ENCODE assay signal across 28 mouse cellular contexts in genomic region chr2:148868959-148869358, GRCm38 (mm10). TPM values are rescaled to one million over a fixed set of nuclear protein-coding genes. Genes with fewer than 3 reads are reported as not detected.
DNase-seq lines count a peak whose midpoint lies in the region; ATAC-seq and TF ChIP-seq lines count a peak whose summit lies in the region.
"Had no signal": no experiment of that assay in that cellular context is flagged by ENCODE, and none has a peak within 500 bp of the region (broad histone marks: within the 10 kb centered on the region; RNA-seq: fewer than 3 reads in every experiment).

No protein-coding gene starts in this region.

- no peak for TF ChIP-seq CTCF in lung, adult 2 months (IDR thresholded peaks at IDR 0.05; ENCODE audit: insufficient read depth, low read length)

- DNase-seq in 416B (ENCODE audit: low read depth) = peak; percentile 28
- no peak for DNase-seq in kidney, adult 18-20 months
- no peak for DNase-seq in lung, adult 2 months
- DNase-seq: adrenal gland, adult 2 months; adrenal gland, postnatal 10 days; adrenal gland, postnatal 25 days; cerebellum, adult 11 months; cerebellum, adult 18-20 months; cerebellum, adult 9-10 months; cerebellum, postnatal 10 days; cerebellum, postnatal 25 days; embryo, embryonic 11 days had no signal

- TF ChIP-seq POLR2A in lung, adult 2 months (IDR thresholded peaks at IDR 0.05; ENCODE audit: borderline replicate concordance, extremely low read depth, low read depth, low read length) = no peak

- peaks cover 2% of the 10 kb centered on the region; the same call in 1 of the 2 replicates for H3K4me1 ChIP-seq in lung, adult 2 months (ENCODE audit: control insufficient read depth, insufficient read depth, low read length)

- ATAC-seq in granulocyte monocyte progenitor cell, adult 5-6 weeks (replicated peaks; ENCODE audit: poor library complexity, severe bottlenecking) = peak; percentile 52; the same call in 1 of the 2 replicates
- peak; percentile 66 for ATAC-seq in megakaryocyte, adult 5-6 weeks (ENCODE audit: poor library complexity, severe bottlenecking)
- no peak for ATAC-seq in monocyte, adult 5-6 weeks (replicated peaks; ENCODE audit: insufficient number of reproducible peaks, low FRiP score, low TSS enrichment, poor library complexity, severe bottlenecking)
- ATAC-seq: forebrain, embryonic 14.5 days; forebrain, embryonic 16.5 days had no signal

- no peak overlapping the region for H3K4me3 ChIP-seq in lung, adult 2 months (replicated peaks; ENCODE audit: extremely low read depth, low read depth, low read length)
- H3K4me3 ChIP-seq: embryonic facial prominence, embryonic 13.5 days; embryonic facial prominence, embryonic 15.5 days; erythroblast, embryonic 14.5 days; forebrain, embryonic 10.5 days; forebrain, embryonic 12.5 days had no signal

- 18% methylated on average over 1 of the region's 1 CpGs for WGBS in lung, adult 2 months

RNA-seq across cellular contexts. Expression of gene 9230104L09Rik, which starts 4.1 kb away (rescaled TPM):
- not detected in 2 replicates for total RNA-seq in granulocyte monocyte progenitor cell, adult 5-6 weeks (2014; fragmentation: Nextera tagmentation)
- not detected in 2 replicates for total RNA-seq in granulocyte monocyte progenitor cell, adult 5-6 weeks (2017)
- total RNA-seq in megakaryocyte, adult 5-6 weeks (2015) = not detected in 2 replicates
- total RNA-seq in megakaryocyte, adult 5-6 weeks (2017) = not detected in 2 replicates
- not detected in 3 replicates for total RNA-seq in monocyte, adult 5-6 weeks (2017)
- polyA plus RNA-seq in lung, adult 2 months (2012; rRNA removed) = 12.7 and 19.1 TPM in 2 replicates
- total RNA-seq: ES-E14, MEL had no signal
- polyA plus RNA-seq: adrenal gland, adult 2 months; brain, embryonic 14.5 days; C2C12; embryonic facial prominence, embryonic 11.5 days; embryonic facial prominence, embryonic 13.5 days; embryonic facial prominence, embryonic 15.5 days; erythroblast, embryonic 14.5 days; forebrain, embryonic 10.5 days; forebrain, embryonic 12.5 days; forebrain, embryonic 14.5 days; forebrain, embryonic 16.5 days had no signal

RNA-seq across cellular contexts. Expression of gene Cst3, which starts 6.5 kb away (rescaled TPM):
- 362 and 448 TPM in 2 replicates for total RNA-seq in granulocyte monocyte progenitor cell, adult 5-6 weeks (2014; fragmentation: Nextera tagmentation)
- total RNA-seq in granulocyte monocyte progenitor cell, adult 5-6 weeks (2017) = 432 and 469 TPM in 2 replicates
- total RNA-seq in megakaryocyte, adult 5-6 weeks (2015) = 1,273 and 1,418 TPM in 2 replicates
- 1,036 and 1,154 TPM in 2 replicates for total RNA-seq in megakaryocyte, adult 5-6 weeks (2017)
- 977 to 1,560 TPM (median 1,517 TPM) in 3 replicates for total RNA-seq in monocyte, adult 5-6 weeks (2017)
- 1,892 and 2,105 TPM in 2 replicates for polyA plus RNA-seq in lung, adult 2 months (2012; rRNA removed)

RNA-seq across cellular contexts. Expression of gene Cst9, which starts 34.0 kb away (rescaled TPM):
- not detected in 2 replicates for total RNA-seq in granulocyte monocyte progenitor cell, adult 5-6 weeks (2014; fragmentation: Nextera tagmentation)
- not detected in 2 replicates for total RNA-seq in granulocyte monocyte progenitor cell, adult 5-6 weeks (2017)
- total RNA-seq in megakaryocyte, adult 5-6 weeks (2015) = not detected in 2 replicates
- not detected in 2 replicates for total RNA-seq in megakaryocyte, adult 5-6 weeks (2017)
- total RNA-seq in monocyte, adult 5-6 weeks (2017) = not detected in 3 replicates
- 0.20 TPM in 1 of 2 replicates, not detected in the other for polyA plus RNA-seq in lung, adult 2 months (2012; rRNA removed)
- total RNA-seq: adrenal gland, adult 2 months; adrenal gland, postnatal 10 days; adrenal gland, postnatal 25 days; adrenal gland, postnatal 4 days; ES-E14; MEL had no signal
- polyA plus RNA-seq: adrenal gland, adult 2 months; brain, embryonic 14.5 days; embryonic facial prominence, embryonic 11.5 days; embryonic facial prominence, embryonic 13.5 days; embryonic facial prominence, embryonic 15.5 days; erythroblast, embryonic 14.5 days; forebrain, embryonic 10.5 days; forebrain, embryonic 12.5 days; forebrain, embryonic 14.5 days; forebrain, embryonic 16.5 days had no signal

RNA-seq across cellular contexts. Expression of gene Cst13, which starts 49.1 kb away (rescaled TPM):
- not detected in 2 replicates for total RNA-seq in granulocyte monocyte progenitor cell, adult 5-6 weeks (2014; fragmentation: Nextera tagmentation)
- not detected in 2 replicates for total RNA-seq in granulocyte monocyte progenitor cell, adult 5-6 weeks (2017)
- total RNA-seq in megakaryocyte, adult 5-6 weeks (2015) = not detected in 2 replicates
- not detected in 2 replicates for total RNA-seq in megakaryocyte, adult 5-6 weeks (2017)
- 1.6 TPM in 1 of 3 replicates, not detected in the others for total RNA-seq in monocyte, adult 5-6 weeks (2017)
- not detected in 2 replicates for polyA plus RNA-seq in lung, adult 2 months (2012; rRNA removed)
- total RNA-seq: adrenal gland, adult 2 months; adrenal gland, postnatal 10 days; ES-E14; MEL had no signal
- polyA plus RNA-seq: adrenal gland, adult 2 months; brain, embryonic 14.5 days; C2C12; embryonic facial prominence, embryonic 11.5 days; embryonic facial prominence, embryonic 13.5 days; embryonic facial prominence, embryonic 15.5 days; erythroblast, embryonic 14.5 days; forebrain, embryonic 10.5 days; forebrain, embryonic 12.5 days; forebrain, embryonic 14.5 days; forebrain, embryonic 16.5 days had no signal
